Mouse (Mus musculus) CD4-positive helper T cell, adult 2 months (primary cell): ENCODE measurements at regions not wholly inside any gene's neighbourhood (a gene's known extent, or its start where the extent isn't known, plus 50 kb on each side); places are given as distances from the start of the nearest gene placed in this dataset.

Source experiments
- DNase-seq: peaks from one replicate; pipeline ENCODE4 v3.0.0-alpha.2; 2012; ENCODE audit warnings: low read depth, missing footprints, low spot score

GRCm38 (mm10) chr3:52708301-52708700, 308.7 kb downstream of the Cog6 start:
- DNase-seq = no peak

GRCm38 (mm10) chr3:52706626-52707025, 310.4 kb downstream of the Cog6 start:
- DNase-seq = peak; percentile 18

- no peak for DNase-seq
These were observed 313.3 kb downstream of the Cog6 start for GRCm38 (mm10) chr3:52703751-52704150.

GRCm38 (mm10) chr3:52702962-52703361, 314.1 kb downstream of the Cog6 start:
- no peak for DNase-seq

- DNase-seq = peak; percentile 36
These were observed 315.4 kb downstream of the Cog6 start for GRCm38 (mm10) chr3:52701601-52702000.

GRCm38 (mm10) chr3:52693813-52694212, 323.2 kb downstream of the Cog6 start:
- no peak for DNase-seq

GRCm38 (mm10) chr3:52685434-52686181, 331.4 kb downstream of the Cog6 start:
- no peak for DNase-seq

GRCm38 (mm10) chr3:52680824-52681388, 336.1 kb downstream of the Cog6 start:
- no peak for DNase-seq

- peak; percentile 69 for DNase-seq
These were observed 340.0 kb downstream of the Cog6 start for GRCm38 (mm10) chr3:52676886-52677670.

- peak; percentile 71 for DNase-seq
These were observed 346.4 kb downstream of the Cog6 start for GRCm38 (mm10) chr3:52670628-52671028.

GRCm38 (mm10) chr3:52663161-52663602, 353.9 kb downstream of the Cog6 start:
- DNase-seq = no peak

GRCm38 (mm10) chr3:52662164-52662908, 354.7 kb downstream of the Cog6 start:
- DNase-seq = no peak

GRCm38 (mm10) chr3:52653006-52653405, 364.0 kb downstream of the Cog6 start:
- no peak for DNase-seq

GRCm38 (mm10) chr3:52652476-52652870, 364.6 kb downstream of the Cog6 start:
- no peak for DNase-seq

GRCm38 (mm10) chr3:52651862-52652475, 365.1 kb downstream of the Cog6 start:
- peak; percentile 39 for DNase-seq

GRCm38 (mm10) chr3:52650071-52650470, 367.0 kb downstream of the Cog6 start:
- peak; percentile 47 for DNase-seq

GRCm38 (mm10) chr3:52648836-52649500, 368.1 kb downstream of the Cog6 start:
- DNase-seq = no peak

GRCm38 (mm10) chr3:52647900-52648299, 369.1 kb downstream of the Cog6 start:
- DNase-seq = peak; percentile 89

GRCm38 (mm10) chr3:52647161-52647692, 369.8 kb downstream of the Cog6 start:
- DNase-seq = peak; percentile 42

GRCm38 (mm10) chr3:52645156-52645555, 371.9 kb downstream of the Cog6 start:
- DNase-seq = no peak
